Mouse (Mus musculus) MEL (cell line): ENCODE measurements at regions not wholly inside any gene's neighbourhood (a gene's known extent, or its start where the extent isn't known, plus 50 kb on each side); places are given as distances from the start of the nearest gene placed in this dataset.

Experiments
- DNase-seq: peaks from one replicate; pipeline ENCODE4 v3.0.0; 2011; ENCODE audit warnings: low read depth, low spot score
- H3K27ac ChIP-seq: 2 replicates; pipeline ENCODE4 v1.5.1; 2012; ENCODE audit warnings: low read depth, mild to moderate bottlenecking, control low read depth, low read length, moderate library complexity; ENCODE audit not compliant: control insufficient read depth
- H3K27me3 ChIP-seq, 2 experiments: fragments of 150-350 bp in 1 of 2; sonication (generic) in 1 of 2; 2 replicates each; pipeline ENCODE4 v1.6.1; 2012; ENCODE audit warnings: low read length in 2 of 2, mild to moderate bottlenecking in 2 of 2, improper control_type of control experiment in 1 of 2, moderate library complexity in 1 of 2; ENCODE audit not compliant: insufficient read depth in 2 of 2, control insufficient read depth in 1 of 2
- H3K36me3 ChIP-seq, 2 experiments: 2 replicates each; pipeline ENCODE4 v1.6.1; 2012 to 2014; ENCODE audit warnings: low read length in 2 of 2, improper control_type of control experiment in 1 of 2, inconsistent platforms in 1 of 2, mild to moderate bottlenecking in 1 of 2; ENCODE audit not compliant: insufficient read depth in 2 of 2, control insufficient read depth in 1 of 2
- H3K4me1 ChIP-seq, 2 experiments: fragments of 150-350 bp in 1 of 2; sonication (generic) in 1 of 2; 2 replicates each; pipeline ENCODE4 v1.6.1; 2012; ENCODE audit warnings: low read length in 2 of 2, improper control_type of control experiment in 1 of 2, mild to moderate bottlenecking in 1 of 2; ENCODE audit not compliant: insufficient read depth in 2 of 2, control insufficient read depth in 1 of 2
- H3K4me3 ChIP-seq, 2 experiments: fragments of 150-350 bp in 1 of 2; sonication (generic) in 1 of 2; 2 replicates each; pipeline ENCODE4 v1.5.1; 2012; ENCODE audit warnings: low read depth in 2 of 2, low read length in 2 of 2, mild to moderate bottlenecking in 2 of 2, moderate library complexity in 2 of 2, control low read depth in 1 of 2, improper control_type of control experiment in 1 of 2; ENCODE audit not compliant: control insufficient read depth in 1 of 2, insufficient read depth in 1 of 2
- H3K79me2 ChIP-seq: 2 replicates; pipeline ENCODE4 v1.6.1; 2012; ENCODE audit warnings: mild to moderate bottlenecking, low read length, moderate library complexity; ENCODE audit not compliant: control insufficient read depth, poor library complexity, insufficient read depth
- H3K9ac ChIP-seq: 2 replicates; pipeline ENCODE4 v1.6.1; 2012; ENCODE audit warnings: low read depth, mild to moderate bottlenecking, control low read depth, low read length, moderate library complexity; ENCODE audit not compliant: control insufficient read depth, poor library complexity, severe bottlenecking
- H3K9me3 ChIP-seq: fragments of 150-350 bp; sonication (generic); replicated peaks from 2 replicates; pipeline ENCODE4 v1.6.1; 2012; ENCODE audit warnings: mild to moderate bottlenecking, low read length, improper control_type of control experiment, moderate library complexity; ENCODE audit not compliant: insufficient read depth
- BHLHE40 ChIP-seq: IDR thresholded peaks from 2 replicates; pipeline ENCODE4 v1.6.1; 2012; ENCODE audit warnings: low read depth, mild to moderate bottlenecking, inconsistent platforms, low read length, improper control_type of control experiment, borderline replicate concordance
- CHD1 ChIP-seq: IDR thresholded peaks from 2 replicates; pipeline ENCODE4 v1.6.1; 2012; ENCODE audit warnings: low read depth, mild to moderate bottlenecking, inconsistent platforms, low read length, improper control_type of control experiment
- CHD2 ChIP-seq: IDR thresholded peaks from 2 replicates; pipeline ENCODE4 v1.6.1; 2011; ENCODE audit warnings: low read length, improper control_type of control experiment
- E2F4 ChIP-seq: IDR thresholded peaks from 2 replicates; pipeline ENCODE4 v1.6.1; 2011; ENCODE audit warnings: low read depth, low read length, improper control_type of control experiment, borderline replicate concordance
- EP300 ChIP-seq, 2 experiments: IDR thresholded peaks; 2 replicates each; pipeline ENCODE4 v1.6.1; 2011; ENCODE audit warnings: improper control_type of control experiment in 2 of 2, low read length in 2 of 2, low read depth in 1 of 2, mild to moderate bottlenecking in 1 of 2
- GABPA ChIP-seq: IDR thresholded peaks from 2 replicates; pipeline ENCODE4 v1.6.1; 2012; ENCODE audit warnings: low read depth, mild to moderate bottlenecking, inconsistent platforms, low read length, improper control_type of control experiment, moderate library complexity
- GATA1 ChIP-seq: IDR thresholded peaks from 2 replicates; pipeline ENCODE4 v1.6.1; 2011; ENCODE audit warnings: low read depth, low read length, improper control_type of control experiment
- JUND ChIP-seq: IDR thresholded peaks from 2 replicates; pipeline ENCODE4 v1.6.1; 2011; ENCODE audit warnings: low read depth, mild to moderate bottlenecking, improper control_type of control experiment, low read length
- KAT2A ChIP-seq: conservative IDR thresholded peaks from 2 replicates; pipeline ENCODE4 v1.6.1; 2012; ENCODE audit warnings: low read depth, low read length, improper control_type of control experiment, inconsistent platforms
- MAX ChIP-seq: IDR thresholded peaks from 2 replicates; pipeline ENCODE4 v1.6.1; 2011; ENCODE audit warnings: low read length, improper control_type of control experiment
- MAZ ChIP-seq: IDR thresholded peaks from 2 replicates; pipeline ENCODE4 v1.6.1; 2012; ENCODE audit warnings: low read depth, mild to moderate bottlenecking, inconsistent platforms, low read length, improper control_type of control experiment
- MEF2A ChIP-seq: IDR thresholded peaks from 2 replicates; pipeline ENCODE4 v1.6.1; 2014; ENCODE audit warnings: low read depth, mild to moderate bottlenecking, inconsistent platforms, low read length, improper control_type of control experiment; ENCODE audit not compliant: poor library complexity, insufficient replicate concordance, severe bottlenecking; ENCODE audit errors: extremely low read depth
- MYB ChIP-seq: IDR thresholded peaks from 2 replicates; pipeline ENCODE4 v1.6.1; 2011; ENCODE audit warnings: mild to moderate bottlenecking, low read depth, low read length, improper control_type of control experiment
- MYC ChIP-seq: IDR thresholded peaks from 2 replicates; pipeline ENCODE4 v1.6.1; 2011; ENCODE audit warnings: low read depth, mild to moderate bottlenecking, low read length, improper control_type of control experiment, moderate library complexity
- NELFE ChIP-seq: IDR thresholded peaks from 2 replicates; pipeline ENCODE4 v1.6.1; 2011; ENCODE audit warnings: low read depth, low read length, improper control_type of control experiment
- POLR2AphosphoS2 ChIP-seq: IDR thresholded peaks from 2 replicates; pipeline ENCODE4 v1.6.1; 2011; ENCODE audit warnings: low read length, improper control_type of control experiment
- POLR2AphosphoS5 ChIP-seq: IDR thresholded peaks from 2 replicates; pipeline ENCODE4 v1.6.1; 2012; ENCODE audit warnings: low read depth, borderline replicate concordance, mild to moderate bottlenecking, inconsistent platforms, low read length, moderate library complexity, mixed read lengths
- RCOR1 ChIP-seq: IDR thresholded peaks from 2 replicates; pipeline ENCODE4 v1.6.1; 2012; ENCODE audit warnings: low read depth, mild to moderate bottlenecking, inconsistent platforms, low read length, improper control_type of control experiment
- TAL1 ChIP-seq: IDR thresholded peaks from 2 replicates; pipeline ENCODE4 v1.6.1; 2012; ENCODE audit warnings: mild to moderate bottlenecking, inconsistent platforms, low read length, moderate library complexity, mixed read lengths
- TBP ChIP-seq: IDR thresholded peaks from 2 replicates; pipeline ENCODE4 v1.8.0; 2011; ENCODE audit warnings: low read depth, low read length, improper control_type of control experiment
- USF1 ChIP-seq: IDR thresholded peaks from 2 replicates; pipeline ENCODE4 v1.6.1; 2014; ENCODE audit warnings: low read depth, mild to moderate bottlenecking, inconsistent platforms, low read length, improper control_type of control experiment, moderate library complexity
- USF2 ChIP-seq, 2 experiments: IDR thresholded peaks; 2 replicates each; pipeline ENCODE4 v1.6.1; 2011 to 2012; ENCODE audit warnings: improper control_type of control experiment in 2 of 2, low read length in 2 of 2, borderline replicate concordance in 1 of 2, inconsistent platforms in 1 of 2, low read depth in 1 of 2, mild to moderate bottlenecking in 1 of 2; ENCODE audit not compliant: insufficient read depth in 1 of 2
- ZMIZ1 ChIP-seq: IDR thresholded peaks from 2 replicates; pipeline ENCODE4 v1.6.1; 2012; ENCODE audit warnings: low read depth, mild to moderate bottlenecking, inconsistent platforms, low read length, improper control_type of control experiment, moderate library complexity

DNA sequence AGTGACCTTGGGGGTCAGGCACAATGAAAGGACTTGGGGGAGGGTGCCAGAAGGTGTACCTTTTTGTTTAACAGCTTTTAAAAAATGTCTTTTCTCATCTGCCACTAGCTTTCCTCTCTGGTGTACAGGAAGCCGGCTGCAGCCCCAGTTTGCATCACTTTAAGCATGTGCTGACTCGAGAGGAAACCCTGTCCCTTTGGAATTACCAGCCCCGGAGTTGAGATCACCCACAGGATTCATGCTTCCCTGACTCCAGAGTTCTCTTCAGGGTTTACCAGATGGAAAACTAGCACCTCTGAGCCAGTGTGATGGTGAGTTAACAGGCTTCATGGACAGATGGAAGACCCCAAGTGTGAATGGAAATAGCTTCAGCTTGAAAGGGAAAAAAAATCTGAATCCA, 68.3 kb downstream of the Naa11 start:
- no peaks in the 10 kb centered on the region for H3K79me2 ChIP-seq
- no peaks in the 10 kb centered on the region for H3K27me3 ChIP-seq
- no peak for DNase-seq
- no peak overlapping the region for H3K9ac ChIP-seq
- H3K27ac ChIP-seq: no peak overlapping the region
- no peaks in the 10 kb centered on the region for H3K9me3 ChIP-seq
- H3K4me3 ChIP-seq: no peak overlapping the region
- TF ChIP-seq CHD2: no peak
- no peak for TF ChIP-seq BHLHE40
- TF ChIP-seq USF1: no peak
- TF ChIP-seq MYC: no peak
- TF ChIP-seq MYB: no peak
- TF ChIP-seq TAL1: no peak
- TF ChIP-seq CHD1: no peak
- no peaks in the 10 kb centered on the region for H3K4me1 ChIP-seq
- no peaks in the 10 kb centered on the region for H3K36me3 ChIP-seq

DNA sequence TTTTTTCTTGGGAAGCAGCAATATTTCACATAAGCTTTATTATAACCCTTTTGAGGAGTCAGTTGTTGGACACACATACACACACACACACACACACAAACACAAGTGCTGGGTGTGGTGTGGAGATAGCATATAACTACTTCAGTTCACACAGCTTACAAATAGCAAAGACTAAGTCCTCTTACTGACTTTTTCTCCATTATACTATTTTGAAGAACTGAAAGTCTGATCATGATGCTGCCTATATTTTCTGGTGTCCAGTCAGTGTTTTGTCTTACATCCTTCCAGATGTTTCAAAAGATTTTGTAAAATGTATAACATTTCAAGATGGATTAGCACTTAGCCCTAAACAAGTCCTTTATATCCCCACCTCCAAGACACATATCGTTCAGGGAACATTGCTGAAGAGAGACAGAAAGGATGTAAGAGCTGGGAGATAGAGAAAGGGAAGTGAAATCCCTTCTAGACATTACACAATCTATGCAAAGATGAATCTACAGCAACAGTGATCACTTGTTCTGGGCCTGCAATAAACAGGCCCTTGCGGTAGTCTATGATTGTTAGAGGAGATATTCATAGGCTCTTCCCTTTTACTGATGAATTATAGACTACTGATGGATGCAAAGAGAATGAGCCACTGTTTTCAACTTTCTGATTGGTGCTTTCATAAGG, 72.2 kb downstream of the Naa11 start:
- no peaks in the 10 kb centered on the region for H3K4me1 ChIP-seq
- no peak overlapping the region for H3K27ac ChIP-seq
- H3K79me2 ChIP-seq: no peaks in the 10 kb centered on the region
- no peaks in the 10 kb centered on the region for H3K36me3 ChIP-seq
- H3K9me3 ChIP-seq: no peaks in the 10 kb centered on the region
- no peak overlapping the region for H3K4me3 ChIP-seq
- no peaks in the 10 kb centered on the region for H3K27me3 ChIP-seq
- no peak for DNase-seq
- TF ChIP-seq EP300 (IDR thresholded peaks at IDR 0.05; ENCODE audit: low read depth in 1 of 2, low read length in 2 of 2): no peak
- TF ChIP-seq TBP: no peak
- no peak overlapping the region for H3K9ac ChIP-seq

DNA sequence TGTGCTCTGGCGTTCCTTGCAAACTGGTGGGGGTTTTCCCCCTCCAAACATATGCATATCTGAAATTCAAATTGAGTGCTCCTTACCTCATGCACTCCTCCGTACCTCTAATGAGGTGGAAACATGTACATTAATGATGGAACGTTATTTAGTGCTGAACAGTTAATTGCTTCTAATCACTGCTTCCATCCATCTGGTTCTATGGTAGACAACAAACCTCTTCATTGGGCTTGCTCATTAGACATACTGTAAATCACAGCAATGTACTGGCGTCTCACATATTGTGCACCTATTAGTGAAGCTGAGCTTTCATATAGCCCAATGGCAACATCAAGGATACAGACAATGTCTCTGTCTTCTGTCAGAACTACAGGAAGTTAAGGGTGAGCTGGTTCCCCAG, 85.3 kb downstream of the Naa11 start:
- Histone ChIP-seq H3K9ac (no peak overlapping the region), H3K27ac (no peak overlapping the region), H3K4me1 (no peaks in the 10 kb centered on the region), H3K4me3 (no peak overlapping the region), H3K9me3 (no peaks in the 10 kb centered on the region), H3K79me2 (no peaks in the 10 kb centered on the region), H3K36me3 (no peaks in the 10 kb centered on the region), H3K27me3 (no peaks in the 10 kb centered on the region)
- no peak for DNase-seq
- TF ChIP-seq USF1 (no peak), USF2 (IDR thresholded peaks at IDR 0.05; ENCODE audit: borderline replicate concordance in 1 of 2, insufficient read depth in 1 of 2, low read depth in 1 of 2, low read length in 2 of 2) (no peak), CHD1 (no peak), JUND (no peak), BHLHE40 (no peak), POLR2AphosphoS2 (no peak), NELFE (no peak), MAX (no peak), ZMIZ1 (no peak), E2F4 (no peak), KAT2A (no peak), GATA1 (no peak), GABPA (no peak), MAZ (no peak), MYC (no peak), POLR2AphosphoS5 (no peak), TAL1 (no peak), MEF2A (no peak), EP300 (IDR thresholded peaks at IDR 0.05; ENCODE audit: low read depth in 1 of 2, low read length in 2 of 2) (no peak), RCOR1 (no peak)
